Mouse (Mus musculus): Measurements from ENCODE around the gene Ric3. TPM values are rescaled to one million over a fixed set of nuclear protein-coding genes. Genes with fewer than 3 reads are reported as not detected.

The Ric3 gene
- polyA plus RNA-seq, 2 experiments, result 0.31 to 0.62 TPM

GRCm38 (mm10) chr7:109032054-109032453 is 51.1 kb downstream of the Ric3 start:
- H3K4me1 ChIP-seq (replicated peaks; ENCODE audit: control insufficient read depth in 2 of 2, insufficient read depth in 2 of 2, low read length in 1 of 2), result no peaks in the 10 kb centered on the region
- no peak for ATAC-seq (ENCODE audit: insufficient read depth)
- no peak overlapping the region for H3K27ac ChIP-seq
- H3K27me3 ChIP-seq (ENCODE audit: control insufficient read depth, insufficient read depth, low read length), result no peaks in the 10 kb centered on the region
- no peak for DNase-seq (ENCODE audit: low read depth in 3 of 3, low spot score in 3 of 3)
- 47% methylated on average over 2 of the region's 2 CpGs for WGBS (ENCODE audit: insufficient replicate concordance)
- TF ChIP-seq CTCF (IDR thresholded peaks at IDR 0.05; ENCODE audit: low read depth) (no peak; the same call in 1 of the 2 replicates), EP300 (IDR thresholded peaks at IDR 0.05; ENCODE audit: low read depth) (no peak)
- H3K9ac ChIP-seq (replicated peaks), result no peak overlapping the region
- no peak overlapping the region for H3K4me2 ChIP-seq (ENCODE audit: low read depth)
- H3K4me3 ChIP-seq (ENCODE audit: insufficient read depth in 1 of 2, low read depth in 2 of 2, low read length in 2 of 2), result no peak overlapping the region
- H3K9me3 ChIP-seq (ENCODE audit: control insufficient read depth, low read length), result no peaks in the 10 kb centered on the region
- H3K36me3 ChIP-seq (replicated peaks; ENCODE audit: control insufficient read depth, insufficient read depth, low read depth), result no peaks in the 10 kb centered on the region

- 43% methylated on average over 3 of the region's 3 CpGs for WGBS (ENCODE audit: insufficient replicate concordance)
Observed at GRCm38 (mm10) chr7:109031331-109031730, 51.8 kb downstream of the Ric3 start.

GRCm38 (mm10) chr7:109029961-109030465 is 53.1 kb downstream of the Ric3 start:
- DNase-seq (ENCODE audit: low read depth in 3 of 3, low spot score in 3 of 3) (no peak), ATAC-seq (ENCODE audit: insufficient read depth) (no peak)
- Histone ChIP-seq H3K27ac (no peak overlapping the region), H3K36me3 (replicated peaks; ENCODE audit: control insufficient read depth, insufficient read depth, low read depth) (no peaks in the 10 kb centered on the region), H3K9ac (replicated peaks) (no peak overlapping the region), H3K9me3 (ENCODE audit: control insufficient read depth, low read length) (no peaks in the 10 kb centered on the region), H3K4me3 (ENCODE audit: insufficient read depth in 1 of 2, low read depth in 2 of 2, low read length in 2 of 2) (no peak overlapping the region), H3K4me1 (replicated peaks; ENCODE audit: control insufficient read depth in 2 of 2, insufficient read depth in 2 of 2, low read length in 1 of 2) (no peaks in the 10 kb centered on the region), H3K27me3 (ENCODE audit: control insufficient read depth, insufficient read depth, low read length) (no peaks in the 10 kb centered on the region), H3K4me2 (ENCODE audit: low read depth) (no peak overlapping the region)
- WGBS (ENCODE audit: insufficient replicate concordance), result 57% methylated on average over 6 of the region's 6 CpGs
- TF ChIP-seq CTCF (IDR thresholded peaks at IDR 0.05; ENCODE audit: low read depth) (no peak), EP300 (IDR thresholded peaks at IDR 0.05; ENCODE audit: low read depth) (no peak)

More at GRCm38 (mm10) chr7:109031331-109031730, 51.8 kb downstream of the Ric3 start:
- H3K4me2 ChIP-seq (ENCODE audit: low read depth), result no peak overlapping the region
- H3K4me3 ChIP-seq (ENCODE audit: insufficient read depth in 1 of 2, low read depth in 2 of 2, low read length in 2 of 2), result no peak overlapping the region
- no peak overlapping the region for H3K9ac ChIP-seq (replicated peaks)
- ATAC-seq (ENCODE audit: insufficient read depth) (no peak), DNase-seq (ENCODE audit: low read depth in 3 of 3, low spot score in 3 of 3) (no peak)
- H3K4me1 ChIP-seq (replicated peaks; ENCODE audit: control insufficient read depth in 2 of 2, insufficient read depth in 2 of 2, low read length in 1 of 2), result no peaks in the 10 kb centered on the region
- no peaks in the 10 kb centered on the region for H3K36me3 ChIP-seq (replicated peaks; ENCODE audit: control insufficient read depth, insufficient read depth, low read depth)
- no peaks in the 10 kb centered on the region for H3K9me3 ChIP-seq (ENCODE audit: control insufficient read depth, low read length)
- TF ChIP-seq EP300 (IDR thresholded peaks at IDR 0.05; ENCODE audit: low read depth), result no peak
- no peak for TF ChIP-seq CTCF (IDR thresholded peaks at IDR 0.05; ENCODE audit: low read depth)
- H3K27ac ChIP-seq, result no peak overlapping the region
- no peaks in the 10 kb centered on the region for H3K27me3 ChIP-seq (ENCODE audit: control insufficient read depth, insufficient read depth, low read length)

- ATAC-seq (ENCODE audit: insufficient read depth) (no peak), DNase-seq (ENCODE audit: low read depth in 3 of 3, low spot score in 3 of 3) (peak; percentile 12 to 23 (median 12))
- no peak overlapping the region for H3K9ac ChIP-seq (replicated peaks)
- WGBS (ENCODE audit: insufficient replicate concordance), result 20% methylated on average over 6 of the region's 6 CpGs
- no peaks in the 10 kb centered on the region for H3K4me1 ChIP-seq (replicated peaks; ENCODE audit: control insufficient read depth in 2 of 2, insufficient read depth in 2 of 2, low read length in 1 of 2)
- TF ChIP-seq EP300 (IDR thresholded peaks at IDR 0.05; ENCODE audit: low read depth), result no peak
- peak; percentile 62 for TF ChIP-seq CTCF (IDR thresholded peaks at IDR 0.05; ENCODE audit: low read depth)
- no peak overlapping the region for H3K27ac ChIP-seq
- H3K27me3 ChIP-seq (ENCODE audit: control insufficient read depth, insufficient read depth, low read length), result no peaks in the 10 kb centered on the region
- H3K4me2 ChIP-seq (ENCODE audit: low read depth), result no peak overlapping the region
- H3K4me3 ChIP-seq (ENCODE audit: insufficient read depth in 1 of 2, low read depth in 2 of 2, low read length in 2 of 2), result no peak overlapping the region
- no peaks in the 10 kb centered on the region for H3K36me3 ChIP-seq (replicated peaks; ENCODE audit: control insufficient read depth, insufficient read depth, low read depth)
- no peaks in the 10 kb centered on the region for H3K9me3 ChIP-seq (ENCODE audit: control insufficient read depth, low read length)
Observed at GRCm38 (mm10) chr7:109028204-109028603, 54.9 kb downstream of the Ric3 start.

- Histone ChIP-seq H3K4me1 (replicated peaks; ENCODE audit: control insufficient read depth in 2 of 2, insufficient read depth in 2 of 2, low read length in 1 of 2) (no peaks in the 10 kb centered on the region), H3K9me3 (ENCODE audit: control insufficient read depth, low read length) (no peaks in the 10 kb centered on the region), H3K9ac (replicated peaks) (no peak overlapping the region), H3K4me2 (ENCODE audit: low read depth) (no peak overlapping the region), H3K27ac (no peak overlapping the region), H3K36me3 (replicated peaks; ENCODE audit: control insufficient read depth, insufficient read depth, low read depth) (no peaks in the 10 kb centered on the region), H3K4me3 (ENCODE audit: insufficient read depth in 1 of 2, low read depth in 2 of 2, low read length in 2 of 2) (no peak overlapping the region), H3K27me3 (ENCODE audit: control insufficient read depth, insufficient read depth, low read length) (no peaks in the 10 kb centered on the region)
- WGBS (ENCODE audit: insufficient replicate concordance), result 85% methylated on average over 7 of the region's 7 CpGs
- DNase-seq (ENCODE audit: low read depth in 3 of 3, low spot score in 3 of 3), result no peak
- TF ChIP-seq EP300 (IDR thresholded peaks at IDR 0.05; ENCODE audit: low read depth), result no peak
- TF ChIP-seq CTCF (IDR thresholded peaks at IDR 0.05; ENCODE audit: low read depth), result no peak
- no peak for ATAC-seq (ENCODE audit: insufficient read depth)
Observed at GRCm38 (mm10) chr7:109027721-109028120, 55.4 kb downstream of the Ric3 start.

Data from liver, embryonic 14.5 days (tissue).